Mouse (Mus musculus) common myeloid progenitor, adult 5-6 weeks (primary cell): ENCODE results near the gene Tspan6. TPM values are rescaled to one million over a fixed set of nuclear protein-coding genes. Genes with fewer than 3 reads are reported as not detected.

Experiments used
- ATAC-seq: replicated peaks from 2 replicates; pipeline ENCODE4 v1.8.0; 2016; ENCODE audit warnings: low read depth, mild to moderate bottlenecking, moderate TSS enrichment, inconsistent platforms; ENCODE audit not compliant: poor library complexity, severe bottlenecking
- total RNA-seq: library from RNA; stranded (forward); fragments of 200-1000, 187-1606 nt; gene quantifications from 2 replicates; pipeline ENCODE4 v1.2.3, GENCODE M21; 2017

Tspan6 gene
- 9.6 and 11.0 TPM in 2 replicates for total RNA-seq

GRCm38 (mm10) chrX:133898014-133898542 lies at the start of gene Tspan6:
Gene Tspan6, minus strand, starts transcription at chrX:133898429.
- peak; percentile 99 for ATAC-seq

- ATAC-seq: peak; percentile 99
Observed at GRCm38 (mm10) chrX:133947427-133947826, 49.2 kb upstream of the Tspan6 start.

GRCm38 (mm10) chrX:133939561-133939960 lies 41.3 kb upstream of the Tspan6 start:
- no peak for ATAC-seq

GRCm38 (mm10) chrX:133936605-133937225 lies 38.5 kb upstream of the Tspan6 start:
- no peak for ATAC-seq

DNA sequence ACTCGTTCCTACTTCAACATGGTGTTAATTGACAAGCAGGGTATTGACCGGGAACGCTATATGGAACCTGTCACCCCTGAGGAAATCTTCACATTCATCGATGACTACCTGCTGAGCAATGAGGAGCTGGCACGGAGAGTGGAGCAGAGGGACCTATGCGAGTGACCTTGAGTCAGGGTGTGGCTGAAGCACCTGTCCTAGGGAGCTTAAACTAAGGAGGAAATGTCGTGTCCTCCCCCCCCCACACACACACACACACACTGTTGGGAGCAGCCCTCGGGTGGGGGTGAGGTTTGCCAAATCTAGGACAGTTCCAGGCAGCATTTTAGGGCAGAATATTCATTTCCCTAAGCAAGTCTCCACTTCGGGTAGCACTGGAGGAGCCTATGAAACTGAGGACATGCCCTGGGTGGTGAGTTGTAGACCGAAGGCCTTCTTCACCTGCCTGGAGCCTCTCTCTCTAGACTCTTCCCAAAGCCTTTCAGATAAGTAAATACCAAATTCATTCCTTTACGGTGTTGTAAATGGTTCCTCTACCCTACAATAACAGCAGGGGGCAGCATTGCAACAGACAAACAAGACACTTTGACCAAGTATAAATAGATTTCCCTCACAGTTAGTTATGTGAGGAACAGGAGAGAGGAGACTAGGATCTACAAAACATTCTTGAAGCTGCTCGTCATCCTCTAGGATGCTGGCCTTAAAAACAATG lies 33.2 kb upstream of the Tspan6 start:
- peak; percentile 66; the same call in 1 of the 2 replicates for ATAC-seq

GRCm38 (mm10) chrX:133926760-133927159 lies 28.5 kb upstream of the Tspan6 start:
- ATAC-seq: no peak

- ATAC-seq: peak; percentile 45; the same call in 1 of the 2 replicates
Observed at GRCm38 (mm10) chrX:133921187-133921586, 23.0 kb upstream of the Tspan6 start.

DNA sequence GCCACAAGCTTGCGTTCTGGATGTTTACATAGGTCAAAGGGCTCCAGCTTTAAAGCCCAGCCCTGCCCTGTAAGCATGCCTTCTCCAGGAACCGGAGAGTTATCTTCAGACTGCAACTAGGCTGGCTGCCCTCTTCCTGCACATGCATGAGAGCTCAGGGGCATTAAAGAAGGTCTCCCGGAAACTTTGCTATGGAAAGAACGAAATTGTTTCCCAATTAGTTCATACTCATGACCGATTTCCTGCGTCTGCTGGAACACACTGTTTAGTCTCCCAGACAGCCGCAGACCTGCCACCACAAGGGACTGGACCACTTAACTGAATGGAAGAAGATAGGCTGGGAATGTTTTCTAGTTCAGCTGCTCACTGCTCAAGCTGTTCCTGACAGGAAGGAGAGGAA lies 16.0 kb upstream of the Tspan6 start:
- ATAC-seq: no peak

- ATAC-seq: no peak
Observed at GRCm38 (mm10) chrX:133913006-133913405, 14.8 kb upstream of the Tspan6 start.

GRCm38 (mm10) chrX:133911397-133912103 lies 13.3 kb upstream of the Tspan6 start:
- no peak for ATAC-seq

DNA sequence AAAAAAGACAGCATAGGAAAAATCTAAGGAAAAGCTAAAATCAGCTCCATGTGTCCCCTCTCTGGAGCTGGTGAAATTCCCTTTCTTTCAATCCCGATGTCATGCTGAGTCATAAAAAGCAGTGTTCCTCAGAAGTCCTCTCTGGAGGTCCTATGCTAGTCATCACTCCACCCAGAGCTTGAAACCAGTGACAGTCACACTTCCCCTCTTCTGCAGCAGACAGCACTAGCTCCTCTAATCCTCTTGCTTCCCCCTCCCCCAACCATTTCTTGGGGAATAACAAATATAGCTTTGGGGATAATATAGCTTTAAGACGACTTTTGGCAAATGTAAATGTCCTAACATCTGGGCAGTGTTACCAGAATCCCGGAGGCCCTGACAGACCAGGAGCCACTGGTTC lies 10.0 kb upstream of the Tspan6 start, which contains the start of gene Srpx2:
Gene Srpx2 (plus strand): TSS at position 166 of the 400 bp plus-strand sequence.
- ATAC-seq: no peak

DNA sequence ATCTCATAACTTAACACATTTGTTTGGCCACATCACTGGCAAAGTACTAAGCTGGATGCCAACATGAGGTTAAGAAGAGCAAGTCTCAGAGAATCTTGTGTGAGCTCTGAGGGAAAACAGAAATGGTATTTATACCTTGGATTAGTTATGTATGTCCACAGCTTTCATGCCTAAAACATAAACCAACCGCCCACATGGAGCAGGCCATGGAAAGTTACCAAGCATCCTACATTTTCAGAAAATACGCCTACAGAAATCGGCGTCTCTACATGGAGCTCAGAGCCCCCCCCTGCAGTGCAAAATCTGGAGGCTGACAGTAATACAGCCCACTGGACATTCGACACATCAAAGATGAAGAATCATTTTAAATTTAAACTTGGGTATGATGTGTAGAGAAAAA lies 10.1 kb downstream of the Tspan6 start:
- no peak for ATAC-seq

DNA sequence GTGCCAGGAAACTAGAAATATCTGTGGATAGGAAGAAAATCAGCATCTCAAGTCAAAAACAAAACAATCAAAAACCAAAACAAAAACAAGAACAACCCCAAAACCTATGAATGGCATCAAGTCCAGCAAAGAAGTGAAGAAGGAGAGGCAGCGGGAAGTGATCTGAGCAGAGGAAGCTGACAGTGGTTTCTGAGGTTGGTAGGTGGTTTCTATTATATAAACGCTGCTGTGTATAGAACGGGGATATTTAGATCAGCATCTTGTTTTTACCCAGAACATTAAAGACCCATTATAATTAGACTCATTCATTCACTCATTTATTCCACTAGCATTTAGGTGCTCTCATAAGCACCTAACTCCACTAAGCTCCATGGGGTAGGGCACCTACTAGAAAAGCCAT lies 10.9 kb downstream of the Tspan6 start:
- ATAC-seq: peak; percentile 80

DNA sequence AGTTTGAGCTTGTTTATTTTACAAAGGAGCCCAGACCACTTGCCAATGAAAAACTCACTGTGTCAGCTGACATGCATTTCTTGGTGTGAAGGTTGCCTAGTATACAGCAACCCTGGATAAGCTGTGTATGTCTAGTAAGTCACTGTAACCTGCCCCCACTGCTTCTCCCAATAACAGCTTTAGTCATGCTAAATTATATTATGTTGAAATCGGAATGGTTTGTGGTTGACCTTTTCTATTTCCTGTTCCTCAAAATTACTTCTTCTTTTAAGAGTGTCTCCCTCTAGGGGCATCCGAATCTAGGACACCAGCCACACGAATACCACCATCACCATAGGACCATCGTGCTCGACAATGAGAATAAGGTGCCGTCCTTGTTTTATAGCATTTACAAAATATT lies 28.5 kb downstream of the Tspan6 start:
- ATAC-seq: peak; percentile 99

DNA sequence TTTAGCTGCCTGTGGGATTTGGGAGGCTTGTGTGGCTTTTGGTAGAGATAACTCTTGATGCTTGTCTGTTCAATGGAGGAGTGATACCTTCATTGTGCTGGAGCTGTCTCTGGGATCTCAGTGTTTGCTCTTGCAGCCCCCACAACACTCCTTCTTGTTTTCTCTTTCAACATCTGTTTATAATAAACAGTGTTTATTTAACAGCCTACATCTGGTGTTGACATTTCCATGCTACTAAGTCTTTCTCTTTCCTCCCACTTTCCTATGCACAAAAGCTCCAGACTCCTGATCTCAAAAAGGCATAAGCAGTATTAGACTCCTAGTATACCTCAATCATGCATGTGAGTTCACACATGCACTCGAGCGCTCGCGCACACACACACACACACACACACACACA lies 44.6 kb downstream of the Tspan6 start:
- no peak for ATAC-seq

- ATAC-seq: no peak
Observed at GRCm38 (mm10) chrX:133850680-133851079, 47.5 kb downstream of the Tspan6 start, which contains the start of gene Tnmd. Gene Tnmd, plus strand, starts transcription at chrX:133850980.

Other genes with a start within 250 kb of the Tspan6 start
- 0.05 TPM in 1 of 2 replicates, not detected in the other for gene Pcdh19, start 209.4 kb downstream of the Tspan6 start, total RNA-seq
- gene Tnmd, start 47.4 kb downstream of the Tspan6 start, total RNA-seq: not detected in 2 replicates
- not detected in 2 replicates for gene Srpx2, start 10.0 kb upstream of the Tspan6 start, total RNA-seq
- gene Sytl4, start 83.4 kb upstream of the Tspan6 start, total RNA-seq: 5.8 and 7.4 TPM in 2 replicates
- 72.9 and 102 TPM in 2 replicates for gene Cstf2, start 160.8 kb upstream of the Tspan6 start, total RNA-seq